Mouse (Mus musculus): ENCODE data around the gene Rnft2.

Gene Rnft2

DNA sequence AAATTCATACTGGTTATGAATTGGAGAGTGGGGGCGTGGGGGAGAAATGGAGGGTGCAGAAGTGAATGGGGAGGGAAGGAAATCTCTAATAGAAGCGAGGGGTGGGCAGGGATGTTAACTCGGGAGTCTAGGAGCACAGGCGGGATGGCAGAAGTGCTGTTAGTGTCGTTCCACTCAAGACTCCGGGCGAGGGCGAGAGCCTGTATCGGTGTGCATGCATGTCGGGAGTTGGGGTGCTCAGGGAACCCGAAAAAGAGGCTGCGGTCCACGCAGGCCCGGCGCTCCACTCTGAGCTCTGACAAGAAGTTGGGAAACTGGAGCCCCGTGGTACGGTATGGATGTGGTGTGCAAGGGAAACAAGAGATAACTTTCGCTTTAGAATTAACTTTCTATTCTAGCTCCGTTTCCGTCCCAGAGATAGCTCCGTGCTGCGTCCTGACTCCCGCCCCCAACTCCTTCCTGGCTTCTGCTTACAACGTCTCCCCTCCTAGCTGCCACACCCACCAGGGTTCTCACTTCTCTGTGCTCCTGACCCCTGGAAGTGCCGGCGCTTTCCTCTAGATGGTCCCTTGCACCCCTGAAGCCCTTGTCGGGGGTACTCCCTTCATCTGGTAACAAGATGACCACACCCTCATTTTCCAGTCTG, 72.7 kb downstream of the Rnft2 start:
- no peak for DNase-seq (ENCODE audit: low spot score)

DNA sequence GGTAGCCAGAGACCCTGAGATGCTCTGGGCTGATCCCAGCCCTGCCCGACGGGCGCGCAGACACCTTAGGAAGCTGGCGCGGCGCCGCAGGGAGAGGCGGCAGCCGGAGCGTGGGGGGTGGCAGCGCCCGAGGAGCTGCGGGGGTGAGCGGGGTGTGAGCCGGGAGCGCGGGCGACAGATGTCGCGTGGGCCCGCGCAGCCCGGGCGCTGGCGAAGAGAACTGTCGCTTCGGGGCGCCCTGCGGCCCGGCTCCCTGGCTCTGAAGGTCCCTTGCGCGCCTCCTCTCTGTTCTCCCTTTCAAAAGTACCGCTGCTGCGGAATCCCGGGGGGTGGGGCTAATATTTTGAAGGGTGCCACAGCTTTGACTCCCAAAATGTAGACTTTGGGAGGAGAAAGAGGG, 73.3 kb downstream of the Rnft2 start:
- DNase-seq (ENCODE audit: low spot score): no peak

GRCm38 (mm10) chr5:118170888-118171529, 73.9 kb downstream of the Rnft2 start:
- DNase-seq (ENCODE audit: low spot score): no peak

DNA sequence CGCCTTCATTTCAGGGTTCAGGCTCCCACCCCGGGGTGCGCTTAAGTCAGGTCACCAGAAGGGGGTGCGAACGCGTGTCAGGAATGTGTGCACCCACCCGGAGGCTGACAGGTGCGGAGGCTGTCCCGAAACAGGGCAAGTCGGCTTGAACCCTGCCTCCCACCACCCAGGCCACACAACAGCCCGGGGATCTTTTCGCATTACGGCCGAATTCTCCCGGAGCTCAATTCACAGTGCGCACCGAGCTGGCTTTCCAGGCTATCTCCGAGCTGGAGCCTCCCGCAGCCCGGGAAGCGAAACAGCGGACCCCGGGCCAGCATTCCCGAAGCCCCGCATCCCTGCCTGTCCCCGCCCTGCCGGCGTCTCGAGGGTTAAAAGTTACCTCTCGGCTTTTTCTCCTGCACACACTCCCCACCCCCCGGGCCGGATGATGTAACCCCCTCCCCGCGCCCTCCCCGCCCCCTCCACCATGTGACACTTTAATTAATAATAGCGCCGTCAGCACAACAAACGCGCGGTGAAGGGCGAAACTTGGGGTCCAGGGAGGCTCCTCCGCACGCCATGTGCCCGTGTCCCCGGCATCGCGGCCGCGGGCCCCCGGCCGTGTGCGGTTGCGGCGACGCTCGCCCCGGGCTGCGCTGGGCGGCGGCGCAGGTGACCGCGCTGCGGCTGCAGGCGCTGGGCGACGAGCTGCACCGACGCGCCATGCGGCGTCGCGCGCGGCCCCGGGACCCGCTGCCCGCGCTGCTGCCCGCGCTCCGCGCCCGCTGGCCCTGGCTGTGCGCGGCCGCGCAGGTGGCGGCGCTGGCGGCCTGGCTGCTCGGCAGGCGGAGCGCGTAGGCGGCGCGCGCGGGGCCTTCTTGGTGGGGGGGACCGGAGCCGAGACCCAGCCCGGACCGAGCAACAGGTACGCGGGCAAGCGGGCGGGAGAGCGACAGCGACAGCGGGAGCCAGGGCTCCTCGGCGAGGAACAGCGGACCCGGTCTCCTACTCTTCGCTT, 75.4 kb downstream of the Rnft2 start:
- DNase-seq (ENCODE audit: low spot score): peak; percentile 23

GRCm38 (mm10) chr5:118167561-118167995, 77.3 kb downstream of the Rnft2 start:
- DNase-seq (ENCODE audit: low spot score): no peak

DNA sequence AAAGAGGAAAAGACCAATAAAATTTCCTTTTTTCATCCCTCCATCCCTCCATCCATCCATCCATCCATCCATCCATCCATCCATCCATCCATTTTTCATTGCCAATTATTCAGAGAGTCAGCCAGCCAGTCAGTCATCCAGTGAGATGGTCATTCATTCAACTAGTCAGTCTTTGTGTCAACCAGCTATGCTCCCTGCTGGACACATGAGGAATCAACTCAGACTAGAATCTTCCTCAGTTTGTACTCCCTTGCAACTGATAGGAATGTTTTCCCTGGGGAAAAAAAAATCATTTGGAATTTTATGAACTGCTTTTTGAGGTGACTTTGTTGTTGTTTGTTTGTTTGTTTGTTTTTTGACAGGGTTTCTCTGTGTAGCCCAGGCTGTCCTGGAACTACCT, 79.5 kb downstream of the Rnft2 start:
- DNase-seq (ENCODE audit: low spot score): no peak

GRCm38 (mm10) chr5:118164581-118164980, 80.3 kb downstream of the Rnft2 start, which contains the start of gene Hrk:
Gene Hrk (plus strand): TSS chr5:118164648.
- DNase-seq (ENCODE audit: low spot score): no peak

DNA sequence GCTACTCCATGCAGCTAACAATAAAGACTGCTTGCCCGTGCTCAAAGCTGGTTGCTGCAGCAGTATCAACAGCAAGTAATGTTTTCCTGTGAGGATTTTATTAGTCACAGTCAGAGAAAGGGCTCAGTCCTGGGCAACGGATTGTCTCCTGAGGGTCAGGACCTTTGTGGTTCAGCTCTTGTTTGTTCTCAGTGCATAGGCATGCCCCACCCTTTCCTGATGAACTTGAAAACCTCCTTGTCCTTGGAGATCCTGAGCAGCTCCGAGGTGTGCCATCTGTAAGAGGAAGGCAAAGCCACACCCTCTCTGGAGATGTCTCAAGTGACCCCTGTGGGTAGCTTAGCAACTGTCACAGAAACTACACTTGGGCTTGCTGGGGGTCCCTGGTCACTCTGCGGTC, 84.2 kb downstream of the Rnft2 start:
- DNase-seq (ENCODE audit: low spot score): no peak

DNA sequence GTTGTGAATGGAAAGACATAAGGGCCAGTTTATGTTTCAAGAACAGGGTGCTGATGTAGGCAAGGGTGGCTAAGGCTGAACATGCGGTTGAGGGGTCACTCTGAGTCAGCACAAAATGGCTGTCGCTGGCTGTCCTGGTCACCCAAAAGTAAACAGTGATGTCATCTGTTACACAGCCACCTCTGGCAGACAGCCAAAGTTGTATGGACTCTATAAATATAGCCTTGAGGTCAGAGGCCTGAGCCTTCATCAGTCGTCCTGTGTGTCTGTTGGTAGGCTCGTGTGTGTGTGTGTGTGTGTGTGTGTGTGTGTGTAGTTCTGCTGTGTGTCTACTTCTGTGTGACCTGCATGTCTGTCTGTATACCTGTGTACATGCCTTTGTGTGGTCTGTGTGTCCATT, 87.9 kb downstream of the Rnft2 start:
- DNase-seq (ENCODE audit: low spot score): no peak

GRCm38 (mm10) chr5:118155565-118155947, 89.4 kb downstream of the Rnft2 start:
- no peak for DNase-seq (ENCODE audit: low spot score)

DNA sequence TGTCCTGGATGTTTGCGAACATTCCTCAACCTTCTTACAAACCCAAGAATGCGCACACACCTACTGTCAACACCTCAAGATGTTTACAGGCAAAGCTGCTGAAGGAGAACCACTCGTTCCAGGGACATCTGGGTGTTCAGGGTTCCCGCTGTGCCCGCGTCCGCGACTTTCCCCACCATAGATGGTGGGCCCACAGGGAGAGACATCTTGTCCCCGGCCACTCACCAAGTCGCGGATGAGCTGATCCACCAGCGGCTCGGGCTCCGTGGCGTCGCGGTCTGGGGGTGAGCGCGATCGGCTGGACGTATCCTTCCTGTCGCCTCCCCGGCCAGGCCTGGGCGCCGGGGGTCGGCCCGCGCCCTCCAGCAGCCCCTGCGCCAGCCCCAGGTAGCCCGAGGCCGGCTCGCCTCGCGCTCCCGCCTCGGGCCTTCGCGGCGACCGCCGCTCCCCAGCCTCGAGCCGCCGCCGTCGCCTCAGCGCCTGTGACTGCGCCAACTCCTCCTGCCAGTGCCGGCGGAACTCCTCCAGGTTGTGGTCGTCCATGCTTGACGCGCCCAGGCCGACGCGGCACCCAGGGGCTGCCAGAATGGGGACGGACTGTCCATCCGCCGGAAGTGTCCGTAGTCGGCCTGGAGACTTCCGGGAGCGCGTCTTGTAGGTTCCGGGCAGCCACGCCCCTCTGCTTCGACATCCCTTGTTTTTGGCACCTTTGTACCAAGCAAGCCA, 89.9 kb downstream of the Rnft2 start, which contains the start of gene Fbxw8:
Fbxw8 (minus strand) TSS at position 626 of the 726 bp plus-strand sequence.
- DNase-seq (ENCODE audit: low spot score): peak; percentile 89

GRCm38 (mm10) chr5:118149711-118150110, 95.2 kb downstream of the Rnft2 start:
- no peak for DNase-seq (ENCODE audit: low spot score)

GRCm38 (mm10) chr5:118147264-118147663, 97.7 kb downstream of the Rnft2 start:
- no peak for DNase-seq (ENCODE audit: low spot score)

DNA sequence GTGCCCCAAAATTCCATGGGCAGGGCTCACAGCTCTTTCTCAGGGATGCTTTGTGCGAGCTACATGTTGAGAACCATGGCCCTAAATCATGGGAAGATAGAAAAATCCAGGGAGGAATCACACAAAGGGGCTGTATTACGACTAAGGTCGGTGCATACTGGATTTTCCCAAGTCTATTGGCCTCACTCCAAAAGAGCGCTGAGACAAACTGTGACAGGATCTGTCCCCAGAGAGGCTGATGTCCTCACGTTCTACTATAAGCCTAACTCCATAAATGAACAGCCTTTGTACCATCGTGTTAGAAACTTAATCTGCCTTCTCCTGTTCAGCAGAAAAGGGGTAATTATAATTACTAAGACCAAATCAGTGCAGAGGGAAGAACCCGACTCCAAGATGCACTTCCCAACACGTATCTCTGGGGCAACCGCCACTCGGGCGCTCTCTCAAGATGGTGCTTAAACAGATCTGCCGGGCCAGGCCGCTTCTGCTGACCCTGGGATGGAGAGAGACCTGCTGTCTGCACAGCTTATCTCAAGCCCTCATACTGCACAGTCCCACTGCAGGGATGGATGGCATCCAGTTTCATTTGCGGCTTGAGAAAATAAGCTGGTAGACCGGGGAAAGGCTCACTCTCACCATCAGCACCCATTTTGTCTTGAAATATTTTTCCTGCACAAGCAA, 98.8 kb downstream of the Rnft2 start:
- DNase-seq (ENCODE audit: low spot score): no peak

- DNase-seq (ENCODE audit: low spot score): no peak
Observed at GRCm38 (mm10) chr5:118145458-118145857, 99.5 kb downstream of the Rnft2 start.

GRCm38 (mm10) chr5:118144770-118145169, 100.1 kb downstream of the Rnft2 start:
- no peak for DNase-seq (ENCODE audit: low spot score)

DNA sequence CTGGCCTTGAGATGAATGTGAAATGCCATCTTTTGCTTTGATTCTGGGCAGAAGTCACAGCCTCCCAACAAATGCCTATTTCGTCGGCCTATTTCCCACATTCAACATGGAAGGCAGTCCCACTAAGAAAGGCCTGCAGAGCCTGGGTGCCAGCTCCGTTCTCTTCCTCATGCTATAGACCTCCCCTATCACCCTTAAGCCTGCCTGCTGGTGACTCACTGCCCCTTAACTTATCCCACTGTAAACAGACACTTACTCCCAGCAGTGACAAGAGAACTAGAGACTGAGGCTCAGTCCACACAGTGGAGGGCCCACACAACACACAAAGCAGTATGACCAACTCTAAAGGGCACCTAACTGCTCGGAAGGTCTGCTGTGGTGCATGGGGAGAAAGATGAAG, 100.6 kb downstream of the Rnft2 start:
- DNase-seq (ENCODE audit: low spot score): no peak

- DNase-seq (ENCODE audit: low spot score): no peak
Observed at GRCm38 (mm10) chr5:118143211-118144026, 101.5 kb downstream of the Rnft2 start.

- no peak for DNase-seq (ENCODE audit: low spot score)
Observed at GRCm38 (mm10) chr5:118142471-118142870, 102.4 kb downstream of the Rnft2 start.
